Mouse (Mus musculus) lung, postnatal 4 days (tissue): ENCODE measurements at regions not wholly inside any gene's neighbourhood (a gene's known extent, or its start where the extent isn't known, plus 50 kb on each side); places are given as distances from the start of the nearest gene placed in this dataset.
"Not testable (repeated sequence)": the region's sequence is repeated elsewhere in the genome, so short reads cannot be mapped to it uniquely, and the experiment has no call there.

Experiments used
- DNase-seq, 2 experiments: peaks; one replicate each; pipeline ENCODE4 v3.0.0; 2021

DNA sequence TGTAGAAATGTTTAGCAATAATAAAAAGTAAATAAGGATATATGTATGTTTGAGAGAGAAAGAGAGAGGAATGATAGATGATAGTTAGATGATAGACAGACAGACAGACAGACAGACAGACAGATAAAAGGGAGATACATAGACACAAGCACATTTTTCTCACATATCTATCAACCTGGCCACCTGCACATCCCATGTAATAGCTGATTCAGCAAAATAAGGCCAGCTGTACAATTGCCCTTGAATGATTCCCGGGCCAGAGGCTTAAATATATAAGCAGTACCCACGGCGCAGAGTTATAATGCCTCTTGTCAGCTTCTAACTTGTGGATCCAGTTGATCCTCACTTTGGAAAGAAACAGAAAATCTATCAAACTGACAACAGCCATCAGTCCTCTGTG lies 178.5 kb downstream of the Tmem114 start:
- DNase-seq, result no peak

DNA sequence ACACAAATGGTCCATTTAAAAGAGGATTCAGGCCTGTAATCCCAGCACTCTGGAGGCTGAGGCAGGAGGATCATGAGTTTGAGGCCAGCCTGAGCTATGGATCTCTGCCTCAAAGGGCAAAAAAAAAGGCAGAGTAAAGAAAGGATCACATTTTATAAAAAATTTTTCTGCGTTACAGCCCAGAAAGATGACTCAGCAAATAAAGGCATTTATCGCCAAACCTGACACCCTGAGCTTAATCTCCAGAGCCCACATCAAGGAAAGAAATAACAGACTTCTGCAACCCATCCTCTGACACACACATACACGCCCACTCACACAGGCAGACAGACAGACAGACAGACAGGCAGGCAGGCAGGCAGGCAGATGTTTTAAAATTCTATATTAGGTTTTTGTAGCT lies 179.3 kb downstream of the Tmem114 start:
- DNase-seq, result no peak

DNA sequence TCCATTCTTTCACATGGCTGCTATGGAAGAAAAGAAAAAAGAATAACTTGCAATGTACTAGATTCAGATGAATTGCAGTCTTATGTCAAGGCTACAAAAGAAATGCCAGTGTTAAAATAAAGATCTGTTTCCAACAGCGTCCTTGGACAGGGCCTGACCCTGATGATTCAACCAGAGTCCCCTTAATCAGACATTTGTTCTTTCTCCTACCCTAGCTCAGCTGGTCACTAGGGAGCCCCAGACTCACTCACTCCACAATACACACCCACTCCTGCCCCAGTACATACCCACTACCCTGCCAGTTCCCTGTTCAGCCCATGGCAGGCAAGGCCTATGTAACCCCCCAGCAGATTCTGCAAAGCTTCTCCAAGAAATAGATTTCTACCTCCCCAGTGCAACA lies 190.6 kb downstream of the Tmem114 start:
- DNase-seq, result no peak

DNA sequence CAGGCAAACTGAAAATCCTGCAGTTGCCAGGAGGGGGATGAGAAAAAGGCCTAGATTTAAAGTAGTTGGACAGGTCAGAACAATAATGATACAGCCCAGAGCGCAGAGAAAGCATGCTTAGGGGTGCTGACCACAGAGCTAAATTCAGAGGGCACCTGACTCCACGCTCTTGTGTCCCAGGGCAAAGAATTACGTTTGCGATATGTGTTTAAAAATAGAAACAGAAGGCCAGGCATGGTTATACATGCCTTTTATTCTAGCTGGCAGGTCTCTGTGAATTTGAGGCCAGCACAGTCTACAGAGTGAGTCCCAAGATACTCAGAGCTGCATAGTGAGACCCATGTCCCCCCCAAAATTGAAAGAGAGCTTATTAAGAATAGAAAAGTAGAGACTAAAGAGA lies 192.9 kb downstream of the Tmem114 start:
- no peak for DNase-seq

GRCm38 (mm10) chr16:8223625-8224300 lies 201.2 kb downstream of the Tmem114 start:
- no peak for DNase-seq

GRCm38 (mm10) chr16:8208251-8209181 lies 216.4 kb downstream of the Tmem114 start:
- peak in 1 of 2 experiments; percentile 19 for DNase-seq

- DNase-seq, result no peak
Observed at GRCm38 (mm10) chr16:8205014-8205413, 219.9 kb downstream of the Tmem114 start.

- DNase-seq, result no peak
Observed at GRCm38 (mm10) chr16:8201306-8201705, 223.6 kb downstream of the Tmem114 start.

- DNase-seq, result no peak
Observed at GRCm38 (mm10) chr16:8198771-8199562, 226.0 kb downstream of the Tmem114 start.

DNA sequence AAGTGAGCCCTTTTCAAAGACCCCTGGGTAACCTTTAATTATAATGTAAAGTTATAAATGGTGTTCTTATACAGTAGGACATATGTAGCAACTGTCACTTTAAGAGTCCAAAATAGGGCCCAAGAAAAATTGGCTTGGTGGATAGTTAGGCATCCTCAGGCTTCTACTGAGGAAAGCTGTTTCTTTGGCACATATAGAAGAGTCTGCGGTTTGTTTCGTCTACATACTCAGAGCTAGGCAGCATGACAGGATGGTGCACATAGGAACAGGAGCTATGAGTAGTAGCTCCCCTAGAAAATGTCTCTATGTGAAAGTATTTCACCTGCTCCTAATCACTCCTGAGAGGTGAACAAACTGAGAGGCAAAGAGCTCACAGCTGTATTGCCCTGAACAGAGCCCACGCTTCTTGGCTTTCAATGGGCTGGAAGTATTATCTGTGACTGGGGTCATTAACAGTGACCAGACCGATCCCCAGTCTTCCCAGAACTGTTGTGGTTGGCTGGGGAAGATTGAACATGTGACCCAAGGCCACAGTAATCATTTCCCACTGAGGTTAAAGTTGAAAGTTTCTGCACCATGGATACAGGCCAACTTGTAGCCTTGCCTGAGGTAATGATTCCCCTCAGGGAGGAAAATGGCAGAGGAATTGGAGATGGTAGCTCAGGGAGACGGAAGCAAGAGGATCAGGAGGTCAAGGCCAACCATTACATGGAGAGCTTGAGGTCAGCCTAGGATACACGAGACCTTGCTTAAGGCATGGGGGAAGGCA lies 235.3 kb downstream of the Tmem114 start:
- DNase-seq, result no peak

DNA sequence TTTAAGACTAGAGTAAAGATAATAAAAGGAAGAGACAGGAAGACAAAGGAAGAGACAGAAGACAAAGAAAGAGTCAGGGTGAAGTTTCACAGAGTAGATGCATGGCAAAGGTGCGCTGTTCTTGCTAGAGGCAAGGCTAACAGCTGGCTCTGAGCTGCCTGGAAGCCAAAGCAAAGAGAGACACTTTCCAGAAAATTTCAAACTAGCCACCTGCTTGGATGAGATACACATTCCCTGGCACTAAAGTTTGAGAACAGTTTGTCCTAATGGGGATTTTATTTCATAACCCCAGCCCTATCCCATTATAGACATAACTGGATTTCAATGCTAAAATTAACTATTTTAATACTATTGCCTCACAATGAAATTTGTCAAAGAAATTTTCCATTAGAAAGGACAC lies 235.9 kb downstream of the Tmem114 start:
- DNase-seq, result no peak

GRCm38 (mm10) chr16:8188505-8188904 lies 236.4 kb downstream of the Tmem114 start:
- no peak for DNase-seq

GRCm38 (mm10) chr16:8184781-8185180 lies 240.2 kb downstream of the Tmem114 start:
- no peak for DNase-seq

- DNase-seq, result no peak
Observed at GRCm38 (mm10) chr16:8178946-8179345, 246.0 kb downstream of the Tmem114 start.

GRCm38 (mm10) chr16:8177226-8177625 lies 247.7 kb downstream of the Tmem114 start:
- DNase-seq, result not testable (repeated sequence)

DNA sequence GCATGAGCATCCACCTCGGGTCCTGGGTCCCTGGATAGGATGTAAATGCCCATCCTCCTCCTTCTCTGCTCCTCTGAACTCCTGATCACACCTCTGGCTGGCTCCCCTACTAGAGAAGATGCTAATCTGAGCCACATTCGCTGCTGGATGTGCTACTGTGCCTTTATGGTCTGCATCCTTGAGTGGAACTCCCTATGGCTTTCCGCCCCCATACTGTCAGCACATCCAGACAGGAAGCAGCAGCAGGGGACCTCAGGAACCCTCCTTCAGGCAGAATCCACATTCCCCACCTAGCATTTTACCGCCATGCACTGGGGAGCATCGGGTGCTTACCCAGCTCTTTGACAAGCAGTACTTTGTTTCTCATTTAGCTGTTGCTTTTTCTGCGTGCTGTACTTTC lies 248.8 kb downstream of the Tmem114 start:
- DNase-seq, result no peak
